Mouse (Mus musculus): ENCODE data around the gene Trib2.

- no peak for TF ChIP-seq POLR2A (IDR thresholded peaks at IDR 0.05; ENCODE audit: extremely low read depth, insufficient read depth, low read length)
- TF ChIP-seq CTCF (IDR thresholded peaks at IDR 0.05; ENCODE audit: low read depth, low read length): no peak
These were observed 24.3 kb upstream of the Trib2 start for GRCm38 (mm10) chr12:15840864-15841557.

Data from liver, adult 2 months (tissue).